Mouse (Mus musculus): ENCODE results near the gene Hnrnpa2b1.

DNA sequence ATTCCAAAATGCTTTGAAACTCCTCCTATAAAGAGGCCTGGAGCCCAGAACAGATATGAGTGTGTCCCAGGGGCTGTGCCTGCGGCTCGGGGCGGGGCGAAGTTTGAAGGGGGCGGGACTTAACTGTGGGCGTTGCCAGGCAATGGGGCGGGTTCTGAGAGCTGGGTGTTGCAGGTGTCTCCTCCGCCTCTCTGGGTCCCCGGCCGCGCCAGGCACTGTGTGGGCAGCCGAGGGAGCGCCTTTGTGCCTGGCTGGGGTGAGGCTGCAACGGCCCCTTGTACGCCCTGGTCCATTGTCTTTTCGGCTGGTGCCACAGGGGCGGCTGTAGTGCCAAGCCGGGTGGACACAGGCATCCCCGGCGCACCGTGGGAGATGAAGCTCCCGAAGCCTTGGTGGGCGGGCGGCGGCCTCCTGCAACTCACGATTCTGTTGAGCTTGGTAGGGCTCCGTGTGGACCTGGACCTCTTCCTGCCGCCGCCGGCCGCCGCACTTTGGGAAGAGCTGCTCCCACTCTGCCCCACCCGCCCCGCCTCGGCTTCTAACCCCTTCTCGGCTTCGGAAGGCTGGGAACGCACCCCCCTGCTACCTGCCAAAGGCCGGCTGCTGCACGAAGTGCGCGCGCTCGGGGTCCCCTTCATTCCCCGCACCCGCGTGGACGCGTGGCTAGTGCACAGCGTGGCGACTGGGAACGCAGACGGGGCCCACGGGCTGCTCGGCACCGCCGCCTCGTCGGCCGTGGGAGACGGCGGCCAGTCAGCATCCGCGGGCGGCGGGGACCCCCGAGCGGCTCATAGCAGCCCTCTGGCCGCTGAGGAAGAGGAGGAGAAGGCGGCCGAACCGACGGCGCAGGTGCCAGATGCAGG, 36.9 kb downstream of the Hnrnpa2b1 start, which contains the start of gene Nfe2l3:
- TF ChIP-seq HCFC1 (IDR thresholded peaks at IDR 0.05; ENCODE audit: borderline replicate concordance, insufficient read depth, low read length) (no peak), CHD2 (IDR thresholded peaks at IDR 0.05; ENCODE audit: low read depth, low read length) (no peak), MAFK (IDR thresholded peaks at IDR 0.05; ENCODE audit: insufficient read depth, low read depth, low read length) (no peak)

All from ES-E14 (cell line).